Mouse (Mus musculus): ENCODE data around the gene Mindy2. TPM values are rescaled to one million over a fixed set of nuclear protein-coding genes. Genes with fewer than 3 reads are reported as not detected.

Mindy2 gene
- polyA plus RNA-seq, 1 experiment from 2014 or later, result 9.5 TPM

GRCm38 (mm10) chr9:70611026-70611673 is 45.8 kb downstream of the Mindy2 start:
- H3K4me2 ChIP-seq (replicated peaks; ENCODE audit: low read depth), result no peak overlapping the region
- no peaks in the 10 kb centered on the region for H3K9me3 ChIP-seq (ENCODE audit: control insufficient read depth)
- peaks cover 32% of the 10 kb centered on the region for H3K36me3 ChIP-seq (ENCODE audit: control insufficient read depth, insufficient read depth)
- H3K27ac ChIP-seq (ENCODE audit: low read depth, low read length), result no peak overlapping the region
- no peak overlapping the region for H3K9ac ChIP-seq (ENCODE audit: low read depth, low read length)
- no peaks in the 10 kb centered on the region for H3K27me3 ChIP-seq (replicated peaks; ENCODE audit: control insufficient read depth, insufficient read depth, low read length)
- TF ChIP-seq CTCF (IDR thresholded peaks at IDR 0.05; ENCODE audit: low read depth), result no peak
- no peaks in the 10 kb centered on the region for H3K4me1 ChIP-seq (replicated peaks; ENCODE audit: control insufficient read depth, insufficient read depth, low read length)
- 62% methylated on average over 3 of the region's 3 CpGs for WGBS
- no peak for ATAC-seq
- H3K4me3 ChIP-seq (ENCODE audit: low read depth, low read length), result no peak overlapping the region

- Histone ChIP-seq H3K9ac (ENCODE audit: low read depth, low read length) (no peak overlapping the region), H3K27ac (ENCODE audit: low read depth, low read length) (no peak overlapping the region), H3K4me2 (replicated peaks; ENCODE audit: low read depth) (no peak overlapping the region), H3K36me3 (ENCODE audit: control insufficient read depth, insufficient read depth) (peaks cover 19% of the 10 kb centered on the region), H3K27me3 (replicated peaks; ENCODE audit: control insufficient read depth, insufficient read depth, low read length) (no peaks in the 10 kb centered on the region), H3K9me3 (ENCODE audit: control insufficient read depth) (no peaks in the 10 kb centered on the region), H3K4me1 (replicated peaks; ENCODE audit: control insufficient read depth, insufficient read depth, low read length) (no peaks in the 10 kb centered on the region), H3K4me3 (ENCODE audit: low read depth, low read length) (no peak overlapping the region)
- TF ChIP-seq CTCF (IDR thresholded peaks at IDR 0.05; ENCODE audit: low read depth), result no peak
- ATAC-seq, result no peak
- 78% methylated on average over 1 of the region's 1 CpGs for WGBS
Measured at GRCm38 (mm10) chr9:70602186-70602845, 54.7 kb downstream of the Mindy2 start.

- Histone ChIP-seq H3K27ac (ENCODE audit: low read depth, low read length) (no peak overlapping the region), H3K9ac (ENCODE audit: low read depth, low read length) (no peak overlapping the region), H3K36me3 (ENCODE audit: control insufficient read depth, insufficient read depth) (peaks cover 16% of the 10 kb centered on the region), H3K4me3 (ENCODE audit: low read depth, low read length) (no peak overlapping the region), H3K27me3 (replicated peaks; ENCODE audit: control insufficient read depth, insufficient read depth, low read length) (no peaks in the 10 kb centered on the region), H3K4me1 (replicated peaks; ENCODE audit: control insufficient read depth, insufficient read depth, low read length) (no peaks in the 10 kb centered on the region), H3K4me2 (replicated peaks; ENCODE audit: low read depth) (no peak overlapping the region), H3K9me3 (ENCODE audit: control insufficient read depth) (no peaks in the 10 kb centered on the region)
- no peak for ATAC-seq
- no peak for TF ChIP-seq CTCF (IDR thresholded peaks at IDR 0.05; ENCODE audit: low read depth)
- 81% methylated on average over 2 of the region's 2 CpGs for WGBS
Measured at GRCm38 (mm10) chr9:70598271-70598670, 58.7 kb downstream of the Mindy2 start.

- ATAC-seq, result no peak
- no peak overlapping the region for H3K27ac ChIP-seq (ENCODE audit: low read depth, low read length)
- H3K4me1 ChIP-seq (replicated peaks; ENCODE audit: control insufficient read depth, insufficient read depth, low read length), result no peaks in the 10 kb centered on the region
- TF ChIP-seq CTCF (IDR thresholded peaks at IDR 0.05; ENCODE audit: low read depth), result no peak
- no peak overlapping the region for H3K9ac ChIP-seq (ENCODE audit: low read depth, low read length)
- WGBS, result 61% methylated on average over 9 of the region's 9 CpGs
- no peak overlapping the region for H3K4me2 ChIP-seq (replicated peaks; ENCODE audit: low read depth)
- H3K4me3 ChIP-seq (ENCODE audit: low read depth, low read length), result no peak overlapping the region
- H3K9me3 ChIP-seq (ENCODE audit: control insufficient read depth), result no peaks in the 10 kb centered on the region
- no peaks in the 10 kb centered on the region for H3K27me3 ChIP-seq (replicated peaks; ENCODE audit: control insufficient read depth, insufficient read depth, low read length)
- peaks cover 78% of the 10 kb centered on the region for H3K36me3 ChIP-seq (ENCODE audit: control insufficient read depth, insufficient read depth)
Measured at GRCm38 (mm10) chr9:70591486-70591885, 65.5 kb downstream of the Mindy2 start.

DNA sequence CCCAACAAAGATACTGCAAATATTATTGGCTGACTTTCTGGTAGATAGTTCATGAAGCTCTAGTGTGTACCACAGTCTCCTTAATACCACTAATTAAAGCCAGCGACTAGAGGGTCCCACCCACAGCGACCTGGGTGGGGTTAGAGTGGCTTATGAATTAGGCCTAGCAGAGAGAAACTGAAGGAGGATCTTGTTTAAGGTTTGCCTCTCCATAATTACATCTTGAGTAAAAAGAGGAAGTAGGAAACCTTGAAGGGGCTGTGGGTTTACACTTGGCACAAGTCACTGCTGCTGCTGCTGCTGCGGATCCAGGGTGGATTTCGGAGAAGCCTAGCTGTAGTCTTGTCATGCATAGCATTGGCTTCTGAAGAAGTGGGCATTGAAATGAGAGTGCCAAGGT is 66.2 kb downstream of the Mindy2 start:
- Histone ChIP-seq H3K4me2 (replicated peaks; ENCODE audit: low read depth) (no peak overlapping the region), H3K36me3 (ENCODE audit: control insufficient read depth, insufficient read depth) (peaks cover 85% of the 10 kb centered on the region), H3K9ac (ENCODE audit: low read depth, low read length) (no peak overlapping the region), H3K27me3 (replicated peaks; ENCODE audit: control insufficient read depth, insufficient read depth, low read length) (no peaks in the 10 kb centered on the region), H3K4me3 (ENCODE audit: low read depth, low read length) (no peak overlapping the region), H3K9me3 (ENCODE audit: control insufficient read depth) (no peaks in the 10 kb centered on the region), H3K4me1 (replicated peaks; ENCODE audit: control insufficient read depth, insufficient read depth, low read length) (no peaks in the 10 kb centered on the region), H3K27ac (ENCODE audit: low read depth, low read length) (no peak overlapping the region; the same call in 1 of the 2 replicates)
- no peak for TF ChIP-seq CTCF (IDR thresholded peaks at IDR 0.05; ENCODE audit: low read depth)
- 87% methylated on average over 4 of the region's 4 CpGs for WGBS
- ATAC-seq, result no peak

DNA sequence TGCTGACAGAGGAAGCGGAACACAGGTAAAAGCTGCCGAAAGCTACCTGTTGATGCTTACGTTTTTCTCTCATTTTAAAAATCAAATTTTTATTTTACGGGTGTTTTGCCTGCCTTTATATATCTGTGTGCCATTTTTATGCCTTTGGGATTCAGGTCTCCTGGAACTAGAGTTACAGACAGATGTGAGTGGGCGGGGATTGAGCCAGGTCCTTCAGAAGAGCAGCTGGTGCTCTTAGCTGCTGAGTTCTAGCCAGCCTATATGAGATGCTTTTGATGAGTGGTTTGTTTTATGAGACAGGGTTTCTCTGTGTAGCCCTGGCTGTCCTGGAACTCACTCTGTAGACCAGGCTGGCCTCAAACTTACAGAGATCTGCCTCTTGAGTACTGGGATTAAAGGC is 69.8 kb downstream of the Mindy2 start:
- H3K4me2 ChIP-seq (replicated peaks; ENCODE audit: low read depth), result no peak overlapping the region
- H3K4me1 ChIP-seq (replicated peaks; ENCODE audit: control insufficient read depth, insufficient read depth, low read length), result no peaks in the 10 kb centered on the region
- H3K4me3 ChIP-seq (ENCODE audit: low read depth, low read length), result no peak overlapping the region
- no peak for ATAC-seq
- TF ChIP-seq CTCF (IDR thresholded peaks at IDR 0.05; ENCODE audit: low read depth), result no peak
- no peak overlapping the region for H3K27ac ChIP-seq (ENCODE audit: low read depth, low read length)
- no peaks in the 10 kb centered on the region for H3K9me3 ChIP-seq (ENCODE audit: control insufficient read depth)
- H3K9ac ChIP-seq (ENCODE audit: low read depth, low read length), result no peak overlapping the region
- peaks cover 85% of the 10 kb centered on the region for H3K36me3 ChIP-seq (ENCODE audit: control insufficient read depth, insufficient read depth)
- WGBS, result 94% methylated on average over 5 of the region's 5 CpGs
- H3K27me3 ChIP-seq (replicated peaks; ENCODE audit: control insufficient read depth, insufficient read depth, low read length), result no peaks in the 10 kb centered on the region
